Mouse (Mus musculus): Measurements from ENCODE around the gene Glra2. TPM values are rescaled to one million over a fixed set of nuclear protein-coding genes. Genes with fewer than 3 reads are reported as not detected.

Gene Glra2
- polyA plus RNA-seq, 1 experiment: not detected

DNA sequence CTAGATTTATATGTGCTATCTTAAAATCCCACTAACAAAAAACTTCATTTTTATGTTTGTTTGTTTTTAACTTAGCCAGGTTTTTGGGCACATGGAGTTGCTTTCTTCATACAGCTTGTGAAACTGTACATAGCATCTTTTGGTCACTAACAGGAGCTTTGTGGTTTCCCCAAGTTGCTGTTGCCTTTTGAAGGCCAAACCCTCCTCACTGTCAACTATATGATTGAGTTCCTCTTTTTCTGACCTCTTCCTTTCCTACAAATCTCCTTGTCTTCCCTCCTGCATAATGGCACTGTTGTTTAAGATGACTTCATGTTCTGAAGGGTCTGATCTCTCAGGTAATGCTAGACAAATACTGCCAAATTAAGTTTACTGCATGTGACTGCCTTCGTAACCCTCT lies 170.6 kb downstream of the Glra2 start:
- DNase-seq (ENCODE audit: low read depth in 1 of 2, low spot score in 2 of 2): no peak
- no peak overlapping the region for H3K27ac ChIP-seq (ENCODE audit: insufficient read depth, low read length)
- H3K4me1 ChIP-seq (ENCODE audit: control insufficient read depth, insufficient read depth, insufficient read length): no peaks in the 10 kb centered on the region
- no peaks in the 10 kb centered on the region for H3K27me3 ChIP-seq (ENCODE audit: control insufficient read depth, insufficient read depth, low read length)
- 65% methylated on average over 1 of the region's 1 CpGs for WGBS
- no peaks in the 10 kb centered on the region for H3K36me3 ChIP-seq (ENCODE audit: control insufficient read depth, insufficient read depth, low read length)
- no peak overlapping the region for H3K4me3 ChIP-seq (ENCODE audit: extremely low read depth, insufficient read depth, insufficient read length)
- TF ChIP-seq CTCF (IDR thresholded peaks at IDR 0.05; ENCODE audit: extremely low read depth, insufficient read depth, insufficient read length, insufficient replicate concordance) (no peak), POLR2A (IDR thresholded peaks at IDR 0.05; ENCODE audit: low read depth, low read length) (no peak)

DNA sequence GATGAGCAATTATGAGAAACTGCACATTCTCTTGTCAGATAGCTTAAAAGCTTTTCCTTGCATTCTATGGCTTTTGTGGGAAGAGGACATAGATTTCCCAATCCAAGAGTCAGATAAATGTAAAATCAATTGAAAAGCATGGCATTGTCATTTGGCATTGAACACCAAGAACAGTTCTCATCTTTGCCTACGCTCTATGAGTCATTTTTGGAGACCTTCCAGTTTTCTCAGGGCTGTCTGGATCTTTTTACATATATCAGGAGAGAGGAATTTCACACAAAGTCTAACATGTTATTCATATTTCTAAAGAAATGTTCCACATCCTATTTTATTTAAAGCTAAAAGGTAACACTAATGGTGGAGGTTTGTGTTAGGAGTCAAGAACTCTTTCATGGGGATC lies 223.0 kb downstream of the Glra2 start:
- no peaks in the 10 kb centered on the region for H3K36me3 ChIP-seq (ENCODE audit: control insufficient read depth, insufficient read depth, low read length)
- 73% methylated on average over 1 of the region's 1 CpGs for WGBS
- no peaks in the 10 kb centered on the region for H3K4me1 ChIP-seq (ENCODE audit: control insufficient read depth, insufficient read depth, insufficient read length)
- DNase-seq (ENCODE audit: low read depth in 1 of 2, low spot score in 2 of 2): no peak
- TF ChIP-seq POLR2A (IDR thresholded peaks at IDR 0.05; ENCODE audit: low read depth, low read length): no peak
- no peak for TF ChIP-seq CTCF (IDR thresholded peaks at IDR 0.05; ENCODE audit: extremely low read depth, insufficient read depth, insufficient read length, insufficient replicate concordance)
- H3K4me3 ChIP-seq (ENCODE audit: extremely low read depth, insufficient read depth, insufficient read length): no peak overlapping the region
- no peak overlapping the region for H3K27ac ChIP-seq (ENCODE audit: insufficient read depth, low read length)
- no peaks in the 10 kb centered on the region for H3K27me3 ChIP-seq (ENCODE audit: control insufficient read depth, insufficient read depth, low read length)

All from spleen, adult 2 months (tissue).